Comparison of ENCODE assay signal across 15 mouse cellular contexts in the genomic region with DNA sequence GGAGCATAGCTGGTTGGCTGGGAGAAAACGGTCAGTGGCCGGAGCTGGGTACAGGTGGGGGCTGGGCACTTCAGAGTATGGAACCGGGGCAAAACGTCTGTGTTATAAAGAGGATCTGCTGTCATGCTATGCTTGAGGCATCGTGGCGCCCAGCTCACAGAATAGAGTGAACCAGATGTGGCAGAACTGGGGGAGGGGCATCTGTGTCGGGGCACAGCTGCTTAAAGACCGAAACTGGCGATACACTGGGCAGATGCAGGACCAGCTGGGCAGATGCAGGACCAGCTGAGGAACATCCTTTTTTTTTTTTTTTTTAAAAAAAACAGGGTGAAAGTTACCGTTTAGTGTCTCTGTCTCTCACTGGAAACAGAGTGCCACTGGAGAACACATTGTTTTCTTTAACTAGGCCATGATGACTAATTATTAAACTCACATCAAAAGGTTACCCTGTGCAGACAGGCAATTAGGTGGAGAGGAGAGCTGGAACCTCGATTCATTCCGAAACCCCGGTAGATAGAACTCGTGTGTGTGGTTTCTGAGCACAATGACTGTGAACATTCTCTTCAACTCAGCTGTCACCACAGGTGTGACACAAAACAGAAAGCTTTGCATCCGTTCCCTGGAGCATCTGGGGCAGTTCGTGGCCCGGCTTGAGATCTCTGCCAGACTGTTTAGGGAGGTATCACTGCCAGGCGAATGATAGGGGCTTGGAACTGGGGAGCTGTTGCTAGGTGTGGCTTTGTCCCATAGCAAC. TPM values are rescaled to one million over a fixed set of nuclear protein-coding genes. Genes with fewer than 3 reads are reported as not detected.
DNase-seq lines count a peak whose midpoint lies in the region; ATAC-seq and TF ChIP-seq lines count a peak whose summit lies in the region.
"Had no signal": no experiment of that assay in that cellular context is flagged by ENCODE, and none has a peak within 500 bp of the region (broad histone marks: within the 10 kb centered on the region; RNA-seq: fewer than 3 reads in every experiment).

No protein-coding gene starts in this region.

- no peaks in the 10 kb centered on the region for H3K36me3 ChIP-seq in kidney, adult 2 months (ENCODE audit: control insufficient read depth, insufficient read depth, low read length)
- H3K36me3 ChIP-seq in kidney, embryonic 16.5 days (ENCODE audit: insufficient read depth, low read length), result no peaks in the 10 kb centered on the region
- H3K36me3 ChIP-seq in thymus, adult 2 months (ENCODE audit: control insufficient read depth, insufficient read depth, low read length), result no peaks in the 10 kb centered on the region
- H3K36me3 ChIP-seq: liver, embryonic 13.5 days had no signal

- no peaks in the 10 kb centered on the region for H3K4me1 ChIP-seq in kidney, adult 2 months (ENCODE audit: control insufficient read depth, insufficient read depth, low read length)
- H3K4me1 ChIP-seq in kidney, embryonic 16.5 days (ENCODE audit: insufficient read depth, low read length), result peaks cover 2% of the 10 kb centered on the region; the same call in 1 of the 2 replicates
- H3K4me1 ChIP-seq in thymus, adult 2 months (replicated peaks; ENCODE audit: control insufficient read depth, insufficient read depth, low read length), result peaks cover 23% of the 10 kb centered on the region

- H3K9me3 ChIP-seq in kidney, embryonic 16.5 days (ENCODE audit: low read length), result no peaks in the 10 kb centered on the region
- H3K9me3 ChIP-seq: liver, embryonic 13.5 days had no signal

- 47% methylated on average over 18 of the region's 18 CpGs for WGBS in kidney, adult 2 months
- WGBS in kidney, embryonic 16.5 days, result 62% methylated on average over 18 of the region's 18 CpGs
- 20% methylated on average over 18 of the region's 18 CpGs for WGBS in thymus, adult 2 months

- H3K27ac ChIP-seq in kidney, adult 2 months (ENCODE audit: insufficient read depth, low read depth, low read length), result no peak overlapping the region
- H3K27ac ChIP-seq in kidney, embryonic 16.5 days (ENCODE audit: low read length), result no peak overlapping the region
- no peak overlapping the region; the same call in 1 of the 2 replicates for H3K27ac ChIP-seq in thymus, adult 2 months (ENCODE audit: control insufficient read depth, insufficient read depth, low read length)
- H3K27ac ChIP-seq: hindbrain, postnatal 0 days; left cerebral cortex, adult 2 months; liver, embryonic 13.5 days had no signal

- no peak overlapping the region for H3K9ac ChIP-seq in kidney, embryonic 16.5 days (replicated peaks; ENCODE audit: low read length)
- H3K9ac ChIP-seq: liver, embryonic 13.5 days had no signal

- no peak for ATAC-seq in kidney, embryonic 16.5 days (ENCODE audit: low FRiP score, low TSS enrichment)
- peak; percentile 97 for ATAC-seq in inflammation-experienced regulatory T-cells, adult 6 months
- ATAC-seq: hindbrain, postnatal 0 days had no signal

- peak; percentile 34 for DNase-seq in kidney, adult 2 months
- DNase-seq in MN1 (ENCODE audit: low spot score), result peak; percentile 89
- peak; percentile 68 for DNase-seq in thymus, adult 2 months
- DNase-seq in urinary bladder, postnatal 10 days (ENCODE audit: low spot score), result no peak
- DNase-seq in frontal cortex, postnatal 10 days (ENCODE audit: low spot score in 2 of 2), result no peak
- DNase-seq in lung, postnatal 4 days, result no peak
- DNase-seq: adrenal gland, postnatal 36 days; cerebellum, adult 11 months; heart, adult 11 months; liver, embryonic 13.5 days had no signal

- H3K4me2 ChIP-seq in kidney, embryonic 16.5 days (replicated peaks; ENCODE audit: low read depth, low read length), result no peak overlapping the region
- H3K4me2 ChIP-seq: liver, embryonic 13.5 days had no signal

- no peak for TF ChIP-seq POLR2A in kidney, adult 2 months (IDR thresholded peaks at IDR 0.05; ENCODE audit: low read depth, low read length)
- no peak for TF ChIP-seq POLR2A in thymus, adult 2 months (IDR thresholded peaks at IDR 0.05; ENCODE audit: control insufficient read depth, extremely low read depth, insufficient read depth, low read length, poor library complexity)

- H3K27me3 ChIP-seq in kidney, adult 2 months (replicated peaks; ENCODE audit: control insufficient read depth, insufficient read depth, low read length), result no peaks in the 10 kb centered on the region
- H3K27me3 ChIP-seq in kidney, embryonic 16.5 days (ENCODE audit: insufficient read depth, low read length), result 0 out of 2 replicates have a peak, but pooled peaks cover 10% of the 10 kb centered on the region
- H3K27me3 ChIP-seq in thymus, adult 2 months (ENCODE audit: control insufficient read depth, insufficient read depth, low read length), result no peaks in the 10 kb centered on the region

- no peak for TF ChIP-seq CTCF in kidney, adult 2 months (conservative IDR thresholded peaks at IDR 0.05; ENCODE audit: insufficient read depth, insufficient read length, low read depth, low read length)
- TF ChIP-seq CTCF in thymus, adult 2 months (IDR thresholded peaks at IDR 0.05; ENCODE audit: borderline replicate concordance, control insufficient read depth, extremely low read depth, insufficient read depth, low read length, poor library complexity), result no peak

- H3K4me3 ChIP-seq in kidney, adult 2 months (ENCODE audit: insufficient read depth, low read depth, low read length), result no peak overlapping the region
- no peak overlapping the region for H3K4me3 ChIP-seq in kidney, embryonic 16.5 days (ENCODE audit: low read length)
- no peak overlapping the region for H3K4me3 ChIP-seq in thymus, adult 2 months (ENCODE audit: control insufficient read depth, insufficient read depth, low read length)
- H3K4me3 ChIP-seq: left cerebral cortex, adult 2 months; liver, embryonic 13.5 days had no signal

RNA-seq across cellular contexts. Expression of a gene that starts 15.4 kb away (rescaled TPM):
- polyA plus RNA-seq in kidney, adult 2 months (2012; rRNA removed), result 0.12 TPM in 1 of 2 replicates, not detected in the other
- not detected in 2 replicates for polyA plus RNA-seq in kidney, embryonic 16.5 days (2015; fragmentation: Nextera tagmentation; extraction: Ambion mirVana)
- polyA plus RNA-seq in inflammation-experienced regulatory T-cells, adult 6 months (2017; shearing (Covaris generic)), result not detected
- polyA plus RNA-seq in thymus, adult 2 months (2012; rRNA removed), result not detected in 2 replicates
- polyA plus RNA-seq: frontal cortex, adult 2 months; hindbrain, postnatal 0 days; liver, embryonic 13.5 days had no signal

RNA-seq across cellular contexts. Expression of a gene that starts 48.6 kb away (rescaled TPM):
- polyA plus RNA-seq in kidney, adult 2 months (2012; rRNA removed), result 1.3 and 1.4 TPM in 2 replicates
- 23.7 and 27.0 TPM in 2 replicates for polyA plus RNA-seq in kidney, embryonic 16.5 days (2015; fragmentation: Nextera tagmentation; extraction: Ambion mirVana)
- polyA plus RNA-seq in inflammation-experienced regulatory T-cells, adult 6 months (2017; shearing (Covaris generic)), result 10 to 100 TPM in 1 of 3 experiments, 1 to 10 TPM in 1, under 1 TPM in 1; 0.81 to 10.1 (median 3.4) TPM
- polyA plus RNA-seq in thymus, adult 2 months (2012; rRNA removed), result 29.8 and 44.7 TPM in 2 replicates

Comparison
In these comparisons a context has a peak if more than half of its experiments do, and no peak if none do; other contexts are left out.
1. DNase-seq: peak in kidney, adult 2 months (single experiment), MN1 (single experiment) and thymus, adult 2 months (single experiment); none in urinary bladder, postnatal 10 days (single experiment), frontal cortex, postnatal 10 days (0 of 2) and lung, postnatal 4 days (0 of 2).